Mouse (Mus musculus) heart, embryonic 14.5 days (tissue): ENCODE measurements around the gene Tmem159. TPM values are rescaled to one million over a fixed set of nuclear protein-coding genes. Genes with fewer than 3 reads are reported as not detected.

Source experiments
- ATAC-seq: fragments of 200-750 bp; cut with Nextera tagmentation; 2 replicates; pipeline ENCODE4 v1.8.0; 2017; ENCODE audit warnings: low read depth, moderate TSS enrichment; ENCODE audit not compliant: insufficient number of reproducible peaks, insufficient read depth, low FRiP score
- H3K27ac ChIP-seq, 2 experiments: fragments of 200-500 bp in 1 of 2; fragments of 300-500 bp in 1 of 2; sonication (generic) in 1 of 2; replicated peaks in 1 of 2; 2 replicates each; pipeline ENCODE4 v1.5.1; 2012 to 2014; ENCODE audit warnings: low read depth in 2 of 2, low read length in 2 of 2, control low read depth in 1 of 2, mild to moderate bottlenecking in 1 of 2, mixed read lengths in 1 of 2; ENCODE audit not compliant: control insufficient read depth in 1 of 2, insufficient read depth in 1 of 2
- H3K27me3 ChIP-seq: fragments of 300-500 bp; sonication (generic); 2 replicates; pipeline ENCODE4 v1.6.1; 2014; ENCODE audit warnings: mild to moderate bottlenecking, low read length, control low read depth; ENCODE audit not compliant: control insufficient read depth, insufficient read depth
- H3K36me3 ChIP-seq: fragments of 300-500 bp; sonication (generic); 2 replicates; pipeline ENCODE4 v1.6.1; 2014; ENCODE audit warnings: mild to moderate bottlenecking, control low read depth, low read length, mixed read lengths; ENCODE audit not compliant: control insufficient read depth, insufficient read depth
- H3K4me1 ChIP-seq, 2 experiments: fragments of 200-500 bp in 1 of 2; fragments of 300-500 bp in 1 of 2; sonication (generic) in 1 of 2; 2 replicates each; pipeline ENCODE4 v1.6.1; 2012 to 2014; ENCODE audit warnings: low read length in 2 of 2, control low read depth in 1 of 2, mixed read lengths in 1 of 2; ENCODE audit not compliant: control insufficient read depth in 2 of 2, insufficient read depth in 2 of 2
- H3K4me2 ChIP-seq: fragments of 300-500 bp; sonication (generic); 2 replicates; pipeline ENCODE4 v1.6.1; 2014; ENCODE audit warnings: mild to moderate bottlenecking, low read length
- H3K4me3 ChIP-seq, 2 experiments: fragments of 200-500 bp in 1 of 2; fragments of 300-500 bp in 1 of 2; sonication (generic) in 1 of 2; 2 replicates each; pipeline ENCODE4 v1.5.1; 2012 to 2014; ENCODE audit warnings: low read length in 2 of 2, mild to moderate bottlenecking in 2 of 2, control low read depth in 1 of 2, low read depth in 1 of 2, moderate library complexity in 1 of 2; ENCODE audit not compliant: control insufficient read depth in 1 of 2, insufficient read depth in 1 of 2
- H3K9ac ChIP-seq: fragments of 300-500 bp; sonication (generic); 2 replicates; pipeline ENCODE4 v1.6.1; 2014; ENCODE audit warnings: mild to moderate bottlenecking, low read length
- H3K9me3 ChIP-seq: fragments of 300-500 bp; sonication (generic); 2 replicates; pipeline ENCODE4 v1.6.1; 2016; ENCODE audit warnings: low read length, control low read depth; ENCODE audit not compliant: control insufficient read depth
- WGBS: fragments of 180-500 bp; shearing (Covaris S2); extraction: QIAGEN DNeasy Blood & Tissue Kit; methylation state at CpG from one replicate; pipeline ENCODE4 v1.1.7; 2014; 5-methylcytosine and 5-hydroxymethylcytosine counted together
- polyA plus RNA-seq: library from polyadenylated mRNA; unstranded; fragments of >200 nt; fragmentation: Nextera tagmentation; extraction: Ambion mirVana; gene quantifications from 2 replicates; pipeline ENCODE4 v1.2.1, GENCODE M21; 2014

The Tmem159 gene
- polyA plus RNA-seq, 1 experiment from 2014 or later, result 25.1 TPM

- peaks cover 0 to 8% of the 10 kb centered on the region in 2 experiments; a peak in 2 of 4 replicates for H3K4me1 ChIP-seq
- no peak for ATAC-seq
- 36% methylated on average over 4 of the region's 4 CpGs for WGBS
- no peak overlapping the region for H3K4me2 ChIP-seq
- H3K27ac ChIP-seq, result no peak overlapping the region
- no peaks in the 10 kb centered on the region for H3K36me3 ChIP-seq
- H3K4me3 ChIP-seq, result no peak overlapping the region
- no peaks in the 10 kb centered on the region for H3K9me3 ChIP-seq
- H3K9ac ChIP-seq, result no peak overlapping the region
- no peaks in the 10 kb centered on the region for H3K27me3 ChIP-seq
Measured at GRCm38 (mm10) chr7:120127686-120128059, 25.5 kb downstream of the Tmem159 start.

- no peak overlapping the region for H3K4me3 ChIP-seq
- H3K4me1 ChIP-seq, result peaks cover 0 to 8% of the 10 kb centered on the region in 2 experiments; a peak in 2 of 4 replicates
- WGBS, result 73% methylated on average over 4 of the region's 4 CpGs
- no peaks in the 10 kb centered on the region for H3K36me3 ChIP-seq
- ATAC-seq, result no peak
- H3K9me3 ChIP-seq, result no peaks in the 10 kb centered on the region
- H3K9ac ChIP-seq, result no peak overlapping the region
- no peak overlapping the region for H3K4me2 ChIP-seq
- no peaks in the 10 kb centered on the region for H3K27me3 ChIP-seq
- H3K27ac ChIP-seq, result no peak overlapping the region
Measured at GRCm38 (mm10) chr7:120128951-120129350, 26.8 kb downstream of the Tmem159 start.

GRCm38 (mm10) chr7:120142743-120143142 is 40.6 kb downstream of the Tmem159 start:
- 64% methylated on average over 1 of the region's 1 CpGs for WGBS
- Histone ChIP-seq H3K4me2 (no peak overlapping the region), H3K27ac (no peak overlapping the region), H3K36me3 (no peaks in the 10 kb centered on the region), H3K9ac (no peak overlapping the region), H3K4me3 (no peak overlapping the region), H3K4me1 (0 out of 4 replicates have a peak, but pooled peaks cover 0 to 5% of the 10 kb centered on the region in 2 experiments), H3K9me3 (no peaks in the 10 kb centered on the region), H3K27me3 (no peaks in the 10 kb centered on the region)
- ATAC-seq, result no peak

GRCm38 (mm10) chr7:120145191-120145590 is 43.0 kb downstream of the Tmem159 start, which contains the start of gene Zp2:
Gene Zp2 (minus strand): TSS chr7:120145291.
- Histone ChIP-seq H3K36me3 (no peaks in the 10 kb centered on the region), H3K4me1 (0 out of 4 replicates have a peak, but pooled peaks cover 0 to 5% of the 10 kb centered on the region in 2 experiments), H3K4me3 (no peak within 1 kb of the TSS), H3K9ac (no peak within 1 kb of the TSS), H3K4me2 (no peak within 1 kb of the TSS), H3K27me3 (no peaks in the 10 kb centered on the region), H3K27ac (no peak within 1 kb of the TSS), H3K9me3 (no peaks in the 10 kb centered on the region)
- 68% methylated on average over 9 of the region's 9 CpGs for WGBS
- ATAC-seq, result no peak

- H3K36me3 ChIP-seq, result no peaks in the 10 kb centered on the region
- no peak for ATAC-seq
- no peak overlapping the region for H3K4me3 ChIP-seq
- no peaks in the 10 kb centered on the region for H3K4me1 ChIP-seq
- 49% methylated on average over 3 of the region's 3 CpGs for WGBS
- H3K27me3 ChIP-seq, result no peaks in the 10 kb centered on the region
- no peak overlapping the region for H3K9ac ChIP-seq
- no peaks in the 10 kb centered on the region for H3K9me3 ChIP-seq
- no peak overlapping the region for H3K4me2 ChIP-seq
- no peak overlapping the region for H3K27ac ChIP-seq
Measured at GRCm38 (mm10) chr7:120150257-120150656, 48.1 kb downstream of the Tmem159 start.

GRCm38 (mm10) chr7:120150898-120151297 is 48.7 kb downstream of the Tmem159 start:
- Histone ChIP-seq H3K27ac (no peak overlapping the region), H3K4me2 (no peak overlapping the region), H3K9ac (no peak overlapping the region), H3K9me3 (no peaks in the 10 kb centered on the region), H3K4me3 (no peak overlapping the region), H3K27me3 (no peaks in the 10 kb centered on the region), H3K4me1 (no peaks in the 10 kb centered on the region), H3K36me3 (no peaks in the 10 kb centered on the region)
- no peak for ATAC-seq
- WGBS, result 81% methylated on average over 2 of the region's 2 CpGs

GRCm38 (mm10) chr7:120156841-120157409 is 54.8 kb downstream of the Tmem159 start:
- ATAC-seq, result no peak
- Histone ChIP-seq H3K27ac (no peak overlapping the region), H3K9me3 (no peaks in the 10 kb centered on the region), H3K4me2 (no peak overlapping the region), H3K4me1 (no peaks in the 10 kb centered on the region), H3K9ac (no peak overlapping the region), H3K27me3 (no peaks in the 10 kb centered on the region), H3K36me3 (no peaks in the 10 kb centered on the region), H3K4me3 (no peak overlapping the region)
- 36% methylated on average over 2 of the region's 2 CpGs for WGBS

- ATAC-seq, result no peak
- Histone ChIP-seq H3K4me2 (no peak overlapping the region), H3K27me3 (no peaks in the 10 kb centered on the region), H3K9me3 (no peaks in the 10 kb centered on the region), H3K9ac (no peak overlapping the region), H3K4me3 (no peak overlapping the region), H3K36me3 (no peaks in the 10 kb centered on the region), H3K4me1 (no peaks in the 10 kb centered on the region), H3K27ac (no peak overlapping the region)
- 54% methylated on average over 5 of the region's 5 CpGs for WGBS
Measured at GRCm38 (mm10) chr7:120157575-120158061, 55.5 kb downstream of the Tmem159 start.
